Comparison of ENCODE assay signal across 7 mouse cellular contexts in the genomic region with DNA sequence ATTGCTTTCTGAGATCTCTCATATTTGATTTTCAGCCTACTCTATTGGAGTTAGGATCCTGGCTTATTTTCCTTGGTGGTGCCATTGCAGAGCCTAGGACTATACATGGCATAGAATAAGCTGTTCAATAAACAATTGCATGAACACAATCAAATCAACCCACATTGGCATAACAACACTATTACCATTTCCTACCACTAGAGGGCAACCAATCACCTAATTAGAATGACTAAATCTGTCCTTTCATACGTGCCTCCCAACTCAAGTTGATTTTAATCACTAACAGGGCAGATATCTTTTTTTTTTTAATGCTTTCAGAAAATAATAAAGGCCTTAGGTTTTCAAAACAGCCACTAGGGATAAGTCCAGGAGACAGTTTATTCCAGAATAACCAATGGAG.
DNase-seq lines count a peak whose midpoint lies in the region; ATAC-seq and TF ChIP-seq lines count a peak whose summit lies in the region.

No protein-coding gene starts in this region.

- H3K9me3 ChIP-seq in CH12.LX (replicated peaks; ENCODE audit: low read length), result no peaks in the 10 kb centered on the region
- no peaks in the 10 kb centered on the region for H3K9me3 ChIP-seq in hindbrain, embryonic 14.5 days (ENCODE audit: control insufficient read depth, low read length)

- TF ChIP-seq EP300 in CH12.LX (IDR thresholded peaks at IDR 0.05; ENCODE audit: low read length), result no peak

- H3K79me2 ChIP-seq in CH12.LX (replicated peaks; ENCODE audit: control insufficient read depth, extremely low read depth, insufficient read depth, poor library complexity, severe bottlenecking), result no peaks in the 10 kb centered on the region
- H3K79me2 ChIP-seq in myocyte (ENCODE audit: control insufficient read depth, insufficient read depth), result no peaks in the 10 kb centered on the region

- TF ChIP-seq POLR2A in CH12.LX (IDR thresholded peaks at IDR 0.05; ENCODE audit: low read depth, low read length), result no peak
- no peak for TF ChIP-seq POLR2A in myocyte (IDR thresholded peaks at IDR 0.05; ENCODE audit: insufficient read length, low read depth)

- no peak overlapping the region for H3K27ac ChIP-seq in CH12.LX (ENCODE audit: insufficient read depth, low read depth)
- H3K27ac ChIP-seq in hindbrain, embryonic 14.5 days, result no peak overlapping the region

- peaks cover 0 to 5% of the 10 kb centered on the region in 2 experiments; a peak in 1 of 4 replicates for H3K4me1 ChIP-seq in CH12.LX (ENCODE audit: control insufficient read depth in 1 of 2, insufficient read depth in 2 of 2)
- H3K4me1 ChIP-seq in hindbrain, embryonic 14.5 days (replicated peaks; ENCODE audit: control insufficient read depth, insufficient read depth, low read length), result no peaks in the 10 kb centered on the region

- WGBS in hindbrain, embryonic 14.5 days, result 0% methylated on average over 1 of the region's 1 CpGs

- no peak overlapping the region for H3K9ac ChIP-seq in CH12.LX (ENCODE audit: insufficient read depth, low read depth)
- H3K9ac ChIP-seq in hindbrain, embryonic 14.5 days, result no peak overlapping the region

- H3K4me2 ChIP-seq in CH12.LX (ENCODE audit: insufficient read depth, low read depth, poor library complexity, severe bottlenecking), result no peak overlapping the region
- H3K4me2 ChIP-seq in hindbrain, embryonic 14.5 days (replicated peaks), result no peak overlapping the region
- H3K4me2 ChIP-seq in myocyte (ENCODE audit: low read depth), result peak overlapping the region; percentile 15

- H3K27me3 ChIP-seq in CH12.LX (replicated peaks) (no peaks in the 10 kb centered on the region), myocyte (ENCODE audit: control insufficient read depth, insufficient read depth, insufficient read length) (no peaks in the 10 kb centered on the region)
- H3K27me3 ChIP-seq in hindbrain, embryonic 14.5 days (ENCODE audit: control insufficient read depth, insufficient read depth, low read length), result no peaks in the 10 kb centered on the region

- in situ Hi-C loops in CH12.LX (cut with MboI; ENCODE audit: low pct_ligation_motif_present, low pct_unique_long_range_greater_than_20kb, low sequenced_read_pairs), result loop anchor here (10.0 to 25.0 kb wide), 2 partner anchors 624 to 783 kb away; no protein-coding TSS in a partner anchor

- DNase-seq in kidney, postnatal 36 days, result peak; percentile 13 to 60
- DNase-seq in kidney, postnatal 4 days, result no peak
- peak; percentile 67 for DNase-seq in CH12.LX (ENCODE audit: extremely low read depth)
- peak; percentile 41 for DNase-seq in T-cell, adult 2 months (ENCODE audit: low spot score)
- DNase-seq in hindbrain, embryonic 14.5 days (ENCODE audit: low spot score), result peak; percentile 92
- DNase-seq in right cerebral cortex, postnatal 36 days (ENCODE audit: low spot score in 2 of 2), result no peak

- ATAC-seq in hindbrain, embryonic 14.5 days (ENCODE audit: low FRiP score), result peak; percentile 48; the same call in 1 of the 2 replicates

- peak; percentile 89 for TF ChIP-seq RAD21 in CH12.LX (IDR thresholded peaks at IDR 0.05; ENCODE audit: low read depth, low read length)

- dilution Hi-C loops in CH12.LX (cut with MboI; ENCODE audit: extremely low pct_ligation_motif_present, extremely low pct_unique_long_range_greater_than_20kb, low sequenced_read_pairs), result no loop called here

- peak in 1 of 2 experiments; percentile 84; a peak in 3 of 4 replicates for TF ChIP-seq CTCF in CH12.LX (conservative IDR thresholded peaks at IDR 0.05 in 1 of 2, IDR thresholded peaks at IDR 0.05 in 1 of 2; ENCODE audit: low read depth in 2 of 2, low read length in 2 of 2)

- H3K4me3 ChIP-seq in CH12.LX (replicated peaks in 1 of 3; ENCODE audit: low read depth in 2 of 3, low read length in 2 of 3, poor library complexity in 1 of 3) (no peak overlapping the region), myocyte (no peak overlapping the region)
- no peak overlapping the region for H3K4me3 ChIP-seq in hindbrain, embryonic 14.5 days (replicated peaks; ENCODE audit: low read length)

- H3K36me3 ChIP-seq in CH12.LX (replicated peaks in 1 of 2; ENCODE audit: control insufficient read depth in 1 of 2, insufficient read depth in 1 of 2, low read length in 1 of 2), result no peaks in the 10 kb centered on the region
- no peaks in the 10 kb centered on the region for H3K36me3 ChIP-seq in hindbrain, embryonic 14.5 days (replicated peaks; ENCODE audit: control insufficient read depth, insufficient read depth)
- no peaks in the 10 kb centered on the region for H3K36me3 ChIP-seq in myocyte (ENCODE audit: control insufficient read depth, insufficient read depth)

- H3ac ChIP-seq in myocyte (ENCODE audit: control insufficient read depth, insufficient read length), result no peak overlapping the region

TF ChIP-seq in CH12.LX, 34 proteins besides CTCF, POLR2A, EP300 and RAD21:
- TF ChIP-seq SMC3 (IDR thresholded peaks at IDR 0.05; ENCODE audit: low read depth, low read length) (peak; percentile 75), NRF1 (IDR thresholded peaks at IDR 0.05; ENCODE audit: low read depth, low read length) (no peak), E2F4 (IDR thresholded peaks at IDR 0.05; ENCODE audit: insufficient replicate concordance, low read depth, low read length) (no peak), CHD2 (IDR thresholded peaks at IDR 0.05; ENCODE audit: low read length) (no peak), NELFE (IDR thresholded peaks at IDR 0.05; ENCODE audit: low read depth, low read length) (no peak), SIN3A (IDR thresholded peaks at IDR 0.05; ENCODE audit: low read length) (no peak), PAX5 (IDR thresholded peaks at IDR 0.05; ENCODE audit: low read length) (no peak), ZC3H11A (IDR thresholded peaks at IDR 0.05; ENCODE audit: low read depth, low read length) (peak; percentile 37; the same call in 1 of the 2 replicates), BHLHE40 (IDR thresholded peaks at IDR 0.05; ENCODE audit: low read depth, low read length) (no peak), RCOR1 (conservative IDR thresholded peaks at IDR 0.05; ENCODE audit: low read depth, low read length) (no peak), MEF2A (IDR thresholded peaks at IDR 0.05; ENCODE audit: borderline replicate concordance, low read depth, low read length) (no peak)

TF ChIP-seq in myocyte, 11 proteins besides CTCF, POLR2A, EP300 and RAD21:
- TF ChIP-seq SRF (IDR thresholded peaks at IDR 0.05; ENCODE audit: control insufficient read depth, insufficient read length, low read depth) (no peak), MYOG (IDR thresholded peaks at IDR 0.05; ENCODE audit: control insufficient read depth in 1 of 3, insufficient read depth in 1 of 3, insufficient read length in 2 of 3, low read depth in 2 of 3) (no peak), POLR2AphosphoS2 (IDR thresholded peaks at IDR 0.05; ENCODE audit: insufficient read length, low read depth) (no peak), TCF12 (IDR thresholded peaks at IDR 0.05; ENCODE audit: insufficient read depth, poor library complexity, severe bottlenecking) (no peak)

Comparison
In these comparisons a context has a peak if more than half of its experiments do, and no peak if none do; other contexts are left out.
1. DNase-seq: peak in kidney, postnatal 36 days (2 of 2), CH12.LX (single experiment), T-cell, adult 2 months (single experiment) and hindbrain, embryonic 14.5 days (single experiment); none in kidney, postnatal 4 days (0 of 2) and right cerebral cortex, postnatal 36 days (0 of 2).